Mouse (Mus musculus): Measurements from ENCODE around the gene 4931429L15Rik.

The 4931429L15Rik gene

DNA sequence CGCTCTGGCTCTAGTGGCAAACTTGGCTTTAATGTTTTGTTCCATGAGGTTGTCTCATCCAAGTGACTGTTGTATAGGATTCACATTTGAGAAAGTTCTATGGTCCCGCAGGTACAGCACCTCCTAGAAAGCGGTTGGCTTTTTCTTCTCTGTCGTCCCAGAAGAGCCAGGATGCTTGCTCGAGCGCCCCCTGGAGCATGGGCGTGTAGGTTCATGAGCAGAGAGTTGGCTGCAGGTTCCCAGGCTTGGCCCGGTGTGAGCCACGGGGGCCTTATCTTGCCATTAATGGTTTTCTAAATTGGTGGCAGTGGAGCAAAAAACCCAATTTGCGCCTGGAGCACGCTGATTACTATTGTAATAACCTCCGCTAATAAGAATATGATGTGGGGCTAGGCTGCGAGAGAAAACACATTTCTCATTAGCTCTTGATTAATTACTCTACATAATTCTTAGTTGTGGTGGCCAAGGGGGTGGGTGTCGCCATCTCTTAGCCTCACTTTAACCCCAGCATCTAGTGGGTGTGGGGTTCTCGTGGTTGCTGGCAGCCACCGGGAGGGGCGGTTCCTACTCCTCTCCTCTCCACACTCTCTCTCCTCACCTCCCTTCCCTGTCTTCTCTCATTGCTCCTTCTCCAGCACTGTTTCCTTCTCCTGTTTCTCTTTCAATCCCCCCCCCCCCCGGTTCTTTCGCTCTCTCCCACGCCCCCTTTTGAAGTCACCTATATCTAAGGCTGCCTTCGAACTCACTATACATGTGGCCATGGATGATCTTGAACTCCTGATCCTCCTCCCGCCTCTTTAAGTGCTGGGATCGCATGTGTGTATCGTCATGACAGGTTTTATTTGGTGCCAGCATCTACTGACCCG lies 8.2 kb upstream of the 4931429L15Rik start:
- peak; percentile 54 for DNase-seq

DNA sequence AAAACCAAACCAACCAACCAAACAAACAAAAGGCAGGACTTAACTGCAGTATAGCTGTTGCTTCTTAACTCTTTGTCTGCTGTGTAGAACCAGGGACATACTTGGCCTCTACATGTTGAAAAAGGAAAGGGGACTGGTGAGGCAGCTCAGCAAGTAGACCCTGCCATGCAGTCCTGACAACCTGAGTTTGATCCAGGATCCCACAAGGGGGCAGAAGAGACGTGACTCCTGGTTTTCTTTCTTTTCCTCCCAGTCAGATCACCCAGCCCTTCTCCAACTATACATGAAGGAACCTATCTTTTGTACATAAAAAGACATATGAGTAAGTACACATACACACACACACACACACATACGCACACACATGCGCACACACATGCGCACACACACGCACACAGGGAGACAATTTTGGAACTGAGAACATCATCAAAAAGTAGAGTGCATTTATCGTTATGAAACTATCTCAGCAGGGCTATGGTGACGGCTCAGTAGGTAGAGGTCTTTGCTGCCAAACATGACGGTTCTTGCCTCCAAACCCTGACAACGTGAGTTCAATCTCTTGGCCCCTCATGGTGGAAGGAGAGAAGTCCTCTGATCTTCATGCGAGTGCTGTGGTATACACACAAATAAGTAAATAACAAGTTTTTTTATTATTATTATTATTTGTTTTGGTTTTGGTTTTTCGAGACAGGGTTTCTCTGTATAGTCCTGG lies 7.1 kb upstream of the 4931429L15Rik start:
- DNase-seq = no peak

DNA sequence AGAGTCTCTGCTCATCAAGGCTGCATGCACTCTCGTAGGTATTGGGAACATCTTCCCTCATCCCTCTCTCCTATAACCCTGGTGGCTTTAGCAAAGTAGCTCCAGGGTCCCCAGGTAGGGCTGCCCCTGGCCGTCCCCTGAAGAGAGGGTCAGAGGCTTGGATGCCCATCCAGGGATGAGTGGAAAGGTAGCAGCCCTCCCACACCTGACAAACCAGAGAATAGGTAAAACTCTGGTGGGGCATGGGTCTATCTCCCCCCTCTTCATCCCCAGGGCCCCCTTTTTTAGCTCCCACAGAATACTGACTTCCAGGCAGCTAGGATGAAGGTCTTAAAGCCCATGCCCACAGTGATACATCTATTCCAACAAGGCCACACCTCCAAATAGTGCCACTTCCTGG lies 675 bp upstream of the 4931429L15Rik start:
- no peak for DNase-seq

DNA sequence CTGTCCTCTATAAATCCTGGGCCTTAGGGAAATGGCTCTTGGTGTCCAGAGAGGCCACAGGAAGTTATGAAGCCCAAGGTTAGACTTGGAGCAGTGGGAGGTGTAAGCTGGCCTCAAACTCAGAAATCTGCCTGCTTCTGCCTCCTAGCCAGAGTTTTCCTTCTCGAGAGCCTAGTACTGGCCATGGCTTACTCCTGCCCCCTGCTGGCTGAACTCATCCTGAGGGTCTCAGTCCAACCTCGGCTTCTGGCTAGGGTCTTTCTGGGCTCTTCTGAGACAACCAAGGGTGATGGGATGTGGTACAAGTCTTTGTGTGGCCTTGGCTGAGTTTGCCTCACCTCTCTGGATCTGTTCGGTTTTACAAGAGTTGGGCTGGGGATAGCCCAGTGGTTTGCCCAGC lies 1.8 kb downstream of the 4931429L15Rik start:
- DNase-seq = peak; percentile 47

DNA sequence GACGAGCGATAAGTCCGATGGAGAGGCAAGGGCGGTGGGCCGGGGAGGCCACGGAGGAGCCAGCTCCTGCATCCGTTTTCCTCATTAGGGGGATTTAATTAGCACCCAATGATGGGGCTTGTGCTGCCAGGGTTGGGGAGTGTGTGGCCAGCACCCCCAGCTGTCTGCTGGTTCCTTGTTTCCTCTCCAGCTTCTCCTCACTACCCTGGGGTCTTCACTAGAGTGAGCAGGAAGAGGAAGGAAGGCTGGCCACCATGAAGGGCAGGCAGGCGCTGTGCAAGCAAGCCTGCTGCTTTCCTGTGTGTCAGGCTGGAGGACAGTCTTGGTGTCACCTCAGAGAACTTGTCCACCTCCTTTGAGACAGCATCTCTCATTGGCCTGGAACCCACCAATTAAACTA lies 2.9 kb downstream of the 4931429L15Rik start:
- no peak for DNase-seq

DNA sequence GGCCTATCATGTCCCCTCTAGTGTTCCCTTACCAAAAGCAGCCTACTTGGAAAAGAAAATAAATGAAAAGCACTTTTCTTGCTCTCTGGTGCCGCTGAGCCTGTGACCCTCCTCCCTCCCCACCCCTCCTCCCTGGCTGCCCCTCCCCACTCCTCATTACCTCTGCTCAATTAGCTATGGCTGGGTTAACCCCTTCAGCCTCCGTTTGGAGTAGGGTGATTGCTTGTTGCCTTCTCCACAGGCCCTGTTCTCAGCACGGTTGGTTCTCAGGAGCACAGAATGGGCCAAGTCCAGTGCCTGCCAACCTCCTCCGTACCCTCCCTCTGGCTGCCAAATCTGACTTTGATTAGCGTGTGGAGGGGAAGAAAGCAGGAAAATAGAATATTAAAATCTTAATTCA lies 3.4 kb downstream of the 4931429L15Rik start:
- DNase-seq = no peak

DNA sequence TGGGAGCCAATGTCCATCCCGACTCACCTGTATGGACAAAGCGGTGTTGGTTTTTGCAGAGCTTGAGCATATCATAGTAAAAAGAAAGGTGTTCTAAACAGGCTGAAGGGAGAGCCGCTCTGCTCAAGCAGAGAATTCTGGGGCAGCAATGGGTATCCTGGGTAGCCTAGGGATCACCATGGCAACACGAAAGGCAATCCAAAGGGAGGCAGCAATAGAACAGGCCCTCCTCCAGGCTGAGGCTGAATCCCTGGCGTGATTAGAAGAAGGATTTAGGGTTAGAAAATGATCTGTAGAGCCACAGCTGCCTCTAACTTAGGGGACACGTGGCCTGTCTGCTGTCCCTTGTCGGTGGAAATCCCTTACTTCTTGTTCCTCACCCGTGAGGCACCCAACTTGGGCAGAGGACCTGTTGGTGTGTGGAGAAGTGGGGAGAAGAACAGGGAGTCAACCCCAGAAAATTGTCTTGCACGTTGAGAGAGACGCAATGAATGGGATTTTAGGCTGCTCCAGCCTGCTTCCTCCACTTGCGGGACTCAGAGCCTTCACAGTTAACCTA lies 3.9 kb downstream of the 4931429L15Rik start:
- no peak for DNase-seq

DNA sequence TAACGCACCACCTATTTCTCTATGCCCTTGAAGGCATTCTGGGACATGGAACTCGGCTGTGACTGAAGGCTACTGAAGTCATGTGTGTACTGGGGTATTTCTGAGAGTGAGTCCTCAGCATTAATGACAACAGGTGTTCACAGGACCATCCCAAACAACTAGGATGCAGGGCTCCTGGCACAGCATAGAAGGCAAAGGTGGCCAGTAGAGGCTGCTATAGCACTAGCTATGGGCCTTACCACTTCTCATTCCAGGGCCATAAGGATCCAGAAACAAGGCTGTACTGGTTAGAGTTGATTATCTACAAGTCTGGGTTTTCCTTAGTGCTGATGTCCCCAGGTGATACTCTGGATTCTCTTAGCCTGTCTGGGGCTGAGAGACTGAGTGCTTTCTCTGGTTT lies 4.9 kb downstream of the 4931429L15Rik start:
- no peak for DNase-seq

DNA sequence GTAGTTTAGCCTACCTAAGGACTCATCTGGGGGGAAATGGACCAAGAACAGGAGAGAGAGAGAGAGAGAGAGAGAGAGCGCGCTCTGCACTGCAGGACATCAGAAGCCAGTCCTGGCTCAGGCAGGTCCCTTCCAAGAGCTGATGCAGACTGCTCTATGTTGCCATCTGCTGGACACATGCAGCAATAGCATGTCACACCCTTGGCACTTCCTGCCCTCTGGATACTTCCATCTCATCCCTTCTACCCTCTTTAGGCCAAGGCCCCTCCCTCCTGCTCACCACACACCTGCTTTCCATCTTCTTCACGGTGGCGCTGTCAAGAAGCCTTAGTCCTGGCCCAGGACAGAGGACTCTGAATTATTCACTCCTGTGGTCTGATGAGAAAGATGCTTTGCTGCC lies 5.3 kb downstream of the 4931429L15Rik start:
- peak; percentile 72 for DNase-seq

DNA sequence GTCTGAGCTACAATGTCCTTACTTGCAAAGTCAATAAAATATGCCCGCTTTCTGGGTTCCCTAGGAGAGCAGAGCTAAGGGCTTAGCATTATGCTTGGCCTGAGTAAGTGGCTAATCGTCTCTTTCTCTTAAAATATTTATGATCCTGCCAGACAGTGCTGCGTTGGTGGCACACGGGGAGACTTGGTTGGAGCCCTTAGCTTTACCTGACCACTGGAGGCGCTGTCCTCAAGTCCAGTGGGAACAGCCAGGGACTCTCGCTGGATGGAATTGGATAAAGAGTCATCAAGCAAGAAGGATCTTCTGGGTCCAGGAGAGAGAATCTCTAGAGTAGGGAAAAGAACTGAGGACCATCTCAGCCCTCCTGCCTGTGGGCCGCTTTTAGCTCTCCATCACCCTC lies 10.7 kb downstream of the 4931429L15Rik start:
- peak; percentile 48 for DNase-seq

DNA sequence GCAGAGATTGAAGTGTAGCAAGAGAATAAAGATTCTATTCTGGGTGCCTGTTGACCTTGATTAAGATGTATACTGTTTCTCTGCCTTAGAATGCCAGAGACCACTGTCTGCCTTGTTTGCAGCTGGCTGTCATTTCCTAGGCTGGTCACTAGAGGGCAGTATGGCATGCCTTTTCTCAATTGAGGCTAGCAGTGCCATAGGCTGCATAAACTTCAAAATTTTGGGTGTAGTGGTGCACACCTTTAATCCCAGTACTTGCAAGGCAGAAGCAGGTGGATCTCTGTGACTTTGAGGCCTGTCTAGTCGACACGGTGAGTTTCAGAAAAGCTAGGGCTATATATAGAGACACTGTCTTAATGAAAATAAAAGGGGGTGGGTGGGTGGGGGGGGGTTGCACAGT lies 17.6 kb downstream of the 4931429L15Rik start:
- peak; percentile 66 for DNase-seq

DNA sequence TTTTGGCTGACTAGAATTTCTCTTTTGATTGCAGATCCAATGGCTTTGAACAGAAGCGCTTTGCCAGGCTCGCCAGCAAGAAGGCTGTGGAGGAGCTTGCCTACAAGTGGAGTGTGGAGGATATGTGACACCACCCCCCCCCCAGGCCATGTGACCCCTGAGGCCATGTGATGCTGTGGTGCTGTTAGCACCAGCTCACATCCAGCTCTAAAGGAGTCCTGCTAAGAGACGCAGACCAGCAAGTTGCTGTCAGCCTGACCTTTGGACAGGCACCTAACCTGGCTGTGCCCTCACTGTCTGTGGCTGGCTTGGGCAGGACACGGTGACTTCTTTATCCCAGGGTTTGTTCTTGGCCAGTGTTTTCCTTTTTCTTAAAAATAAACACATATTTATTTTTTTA lies 21.4 kb downstream of the 4931429L15Rik start:
- DNase-seq = no peak

DNA sequence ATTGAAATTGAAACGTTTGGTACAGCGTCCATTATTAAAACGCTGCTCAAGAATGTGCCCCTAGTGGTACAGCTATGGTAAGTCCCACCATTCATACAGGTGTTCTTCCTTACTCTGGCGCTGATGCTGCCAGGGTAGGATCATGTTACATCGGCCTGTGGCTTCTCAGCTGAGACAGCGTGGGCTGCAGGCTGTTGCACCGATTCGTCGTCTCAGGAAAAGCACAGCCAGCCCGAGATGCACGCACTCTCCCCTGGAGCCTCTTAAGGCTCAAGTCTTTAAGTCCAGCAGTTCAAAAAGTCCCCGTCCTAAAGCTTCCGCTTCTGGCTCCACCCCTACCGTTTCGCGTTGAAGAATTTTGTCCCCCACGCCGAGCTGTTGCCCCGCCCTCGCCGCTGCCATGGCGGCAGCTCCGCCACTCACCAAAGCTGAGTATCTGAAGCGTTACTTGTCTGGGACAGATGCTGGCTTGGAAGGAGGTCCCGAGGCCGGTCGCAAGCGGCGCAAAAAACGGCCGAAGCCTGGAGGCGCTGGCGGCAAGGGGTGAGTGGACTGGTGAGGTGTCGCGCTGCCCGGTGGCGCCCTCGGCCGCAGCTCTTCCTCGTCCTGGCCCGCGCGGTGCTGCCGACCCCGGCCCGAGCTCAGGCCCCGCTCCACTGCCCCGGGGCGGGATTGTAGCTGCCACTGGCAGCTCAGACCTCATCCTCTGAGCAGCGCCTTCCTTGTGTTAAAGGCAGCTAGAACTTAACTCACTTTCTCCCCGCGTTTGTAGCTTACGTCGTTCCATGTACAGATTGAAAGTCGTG lies 37.0 kb downstream of the 4931429L15Rik start, which contains the start of gene Bud13:
TSS of gene Bud13 (plus strand) at position 378 of the 806 bp plus-strand sequence.
- peak; percentile 98 for DNase-seq

DNA sequence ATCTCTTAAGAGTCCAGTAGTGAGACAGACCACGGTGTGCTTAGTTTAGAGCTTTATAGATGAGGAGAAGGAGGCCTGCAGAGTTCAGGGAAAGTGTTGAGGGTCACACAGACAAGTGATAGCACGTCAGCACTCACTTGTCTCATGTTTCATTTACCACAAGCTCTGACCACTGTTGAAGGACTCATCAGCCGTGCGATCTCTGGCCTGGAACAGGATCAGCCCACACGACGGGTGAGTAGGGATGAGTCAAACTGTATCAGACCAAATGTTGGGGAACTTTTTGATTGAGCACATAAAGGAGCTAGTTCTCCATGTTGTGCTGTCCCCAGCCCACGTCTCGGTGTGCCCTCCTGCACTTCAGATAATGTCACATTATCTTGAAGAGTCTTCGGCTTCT lies 45.3 kb downstream of the 4931429L15Rik start:
- no peak for DNase-seq

DNA sequence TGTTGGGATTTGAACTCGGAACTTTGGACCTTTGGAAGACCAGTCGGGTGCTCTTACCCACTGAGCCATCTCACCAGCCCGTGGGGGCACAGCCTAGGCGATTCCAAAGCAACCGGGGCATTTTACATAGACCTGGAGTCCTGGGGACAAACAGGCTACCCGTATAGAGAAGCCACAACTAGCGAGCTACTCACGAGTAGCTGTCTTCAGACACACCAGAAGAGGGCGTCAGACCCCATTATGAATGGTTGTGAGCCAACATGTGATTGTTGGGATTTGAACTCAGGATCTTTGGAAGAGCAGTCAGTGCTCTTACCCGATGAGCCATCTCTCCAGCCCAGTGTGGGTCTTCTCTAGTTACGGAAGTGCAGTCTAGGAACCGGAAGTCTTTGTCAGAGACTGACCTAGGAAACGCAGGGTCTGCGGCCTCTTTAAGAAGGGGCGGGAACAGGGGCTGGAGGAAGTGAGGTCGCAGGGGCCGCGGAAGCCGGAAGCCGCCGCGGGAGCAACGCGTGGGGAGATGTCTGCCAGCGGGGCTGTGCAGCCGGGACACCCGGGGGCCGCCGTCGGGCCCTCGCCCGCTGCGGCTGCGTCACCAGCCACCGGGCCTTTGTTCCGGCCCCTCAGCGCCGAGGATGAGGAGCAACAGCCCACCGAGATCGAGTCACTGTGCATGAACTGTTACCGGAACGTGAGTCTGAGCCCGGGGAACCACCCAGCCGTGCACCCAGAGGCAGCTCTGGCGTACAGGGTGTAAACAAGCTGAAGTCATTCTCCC lies 46.9 kb downstream of the 4931429L15Rik start, which contains the start of gene Zpr1:
TSS of gene Zpr1 (plus strand) at position 388 of the 778 bp plus-strand sequence.
- peak; percentile 89 for DNase-seq

DNA sequence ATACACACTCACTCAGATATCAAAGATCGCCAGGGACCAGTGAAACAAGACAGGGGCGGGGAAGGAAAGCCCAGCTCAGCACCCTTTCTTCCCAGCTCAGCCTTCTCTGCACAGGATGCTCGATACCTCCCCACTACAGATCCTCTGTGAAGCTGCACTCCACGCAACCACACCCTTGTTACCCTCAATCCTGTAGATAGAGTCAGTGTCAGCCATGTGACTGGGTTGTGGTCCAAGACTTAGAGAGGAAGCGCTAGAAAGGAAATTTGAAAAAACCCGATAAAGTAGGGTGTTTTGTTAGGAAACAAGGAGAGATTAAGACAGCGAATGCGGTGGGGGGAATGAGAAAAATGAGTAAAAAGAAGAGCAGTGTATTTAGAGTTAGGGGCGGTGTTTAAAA lies 47.7 kb downstream of the 4931429L15Rik start:
- DNase-seq = peak; percentile 35

DNA sequence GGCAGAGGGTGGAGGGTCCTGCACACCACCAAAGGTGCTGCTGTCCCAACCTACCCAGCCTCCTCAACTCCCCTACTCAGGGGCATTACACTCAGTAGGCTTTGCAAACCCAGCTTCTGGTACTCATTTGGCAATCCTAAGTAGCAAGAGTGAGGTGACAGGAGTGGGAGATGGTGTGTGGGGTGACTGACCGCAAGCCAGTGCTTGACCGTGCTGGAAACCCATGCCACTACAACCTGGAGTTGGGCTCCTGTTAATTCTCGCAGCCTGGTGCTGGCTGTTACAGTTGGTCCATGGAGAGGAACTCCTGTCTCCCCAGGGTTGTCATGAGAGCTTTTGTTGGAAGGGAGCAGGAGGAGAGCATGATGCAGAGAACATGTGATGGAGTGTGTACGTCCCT lies 49.0 kb downstream of the 4931429L15Rik start:
- no peak for DNase-seq

DNA sequence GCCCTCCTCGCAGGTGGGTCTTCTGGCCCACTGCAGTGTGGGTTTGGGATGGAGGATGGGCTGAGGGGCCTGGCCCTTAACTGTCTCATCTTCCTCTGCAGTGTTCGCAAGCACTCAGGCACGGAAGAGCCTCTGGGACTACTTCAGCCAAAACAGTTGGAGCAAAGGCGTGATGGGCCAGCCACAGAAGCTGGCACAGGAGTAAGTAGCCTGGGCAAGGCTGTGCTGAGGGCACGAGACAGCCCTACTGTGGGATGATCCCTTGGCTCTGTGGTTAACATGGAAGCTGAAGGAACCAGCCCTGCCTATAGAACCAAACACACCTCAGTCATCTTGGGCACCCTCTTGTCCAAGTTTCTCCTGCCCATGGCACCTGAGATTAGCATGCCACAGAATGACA lies 50.7 kb downstream of the 4931429L15Rik start:
- DNase-seq = no peak

DNA sequence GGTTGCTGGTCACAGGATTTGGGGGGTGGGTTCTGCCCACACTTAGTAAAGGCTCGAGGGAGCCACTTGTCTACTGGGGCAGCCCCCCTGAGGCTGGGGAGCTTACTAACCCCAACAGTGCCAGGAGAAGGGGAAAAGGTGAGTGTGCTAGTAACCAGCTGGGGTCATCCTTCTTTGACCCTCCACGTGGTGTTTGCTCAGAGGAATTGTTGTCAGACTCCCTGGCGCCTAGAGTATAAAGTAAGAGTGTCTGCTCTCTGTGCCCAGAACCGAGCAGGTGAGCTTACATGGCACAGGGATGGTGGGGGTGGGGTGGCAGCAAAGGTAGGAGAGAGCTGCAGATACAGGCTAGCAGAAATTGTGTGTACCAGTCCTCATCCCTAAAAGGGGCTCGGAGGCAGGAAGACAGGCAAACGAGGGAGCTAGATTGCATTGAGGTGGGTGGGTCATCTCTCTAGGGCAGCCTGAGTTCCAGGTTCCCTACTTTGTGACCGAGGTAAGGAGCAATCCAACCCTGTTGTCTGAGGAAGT lies 51.4 kb downstream of the 4931429L15Rik start, which contains the start of gene Apoa5:
TSS of gene Apoa5 (plus strand) at position 291 of the 531 bp plus-strand sequence.
- DNase-seq = no peak

DNA sequence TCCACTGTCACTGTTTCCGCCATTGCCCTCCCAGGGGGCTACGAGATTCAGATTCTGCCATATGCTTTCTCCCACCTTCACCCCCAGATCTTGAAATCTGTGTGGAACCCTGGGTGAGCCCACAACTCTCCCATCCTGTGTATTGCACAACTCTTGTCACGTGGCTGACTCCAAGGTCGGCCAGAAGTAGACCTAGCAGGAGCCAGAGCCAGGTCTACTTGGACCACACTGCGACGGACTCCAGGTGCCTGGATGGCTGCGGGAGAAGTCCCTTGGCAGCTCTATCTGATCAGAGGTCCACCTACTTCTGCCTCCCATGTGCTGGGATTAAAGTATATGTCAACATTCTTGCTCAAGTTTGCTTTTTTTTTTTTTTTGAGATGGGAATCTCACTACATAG lies 58.7 kb downstream of the 4931429L15Rik start:
- DNase-seq = no peak

DNA sequence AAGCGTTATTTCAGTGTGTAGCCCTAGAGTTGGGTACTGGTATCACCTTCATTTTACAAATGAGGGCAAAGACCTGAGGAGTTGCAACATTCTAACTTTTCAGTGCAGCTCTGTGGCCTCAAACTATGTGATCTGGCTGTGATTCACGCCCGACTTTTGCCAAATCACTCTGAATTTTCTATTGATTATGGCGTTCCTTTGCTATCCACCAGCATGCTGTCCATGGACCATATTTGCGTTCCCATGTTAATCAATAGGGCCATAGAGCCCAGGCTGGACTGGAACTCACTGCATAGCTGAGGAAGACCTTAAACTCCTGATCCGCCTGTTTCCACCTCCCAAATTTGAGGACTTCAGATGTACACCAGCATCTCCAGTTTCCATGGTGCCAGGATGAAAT lies 60.7 kb downstream of the 4931429L15Rik start:
- DNase-seq = no peak

DNA sequence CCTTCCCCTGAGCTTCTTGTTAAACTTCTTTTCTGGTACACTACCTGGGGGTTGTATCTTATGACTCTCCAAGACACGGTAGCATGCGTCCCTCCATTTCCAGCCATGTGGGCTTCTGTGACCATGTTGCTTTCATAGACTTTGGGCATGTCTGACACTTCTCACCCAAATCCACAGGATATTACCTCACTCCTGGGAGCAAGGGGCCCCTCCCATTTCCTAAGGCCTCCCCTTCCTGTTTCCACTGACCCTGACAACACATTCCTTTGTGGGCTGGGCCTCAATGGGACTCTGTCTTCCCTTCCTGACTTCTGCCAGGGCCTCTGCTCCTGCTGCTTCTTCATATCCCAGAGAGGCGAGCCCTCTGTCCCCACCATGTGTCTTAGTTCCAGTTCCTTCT lies 62.2 kb downstream of the 4931429L15Rik start:
- no peak for DNase-seq
